Mouse (Mus musculus) olfactory bulb, adult 2 months (tissue): ENCODE measurements around the gene Lmtk3.

ENCODE experiments used
- CTCF ChIP-seq: fragments of 200-500 bp; IDR thresholded peaks from 2 replicates; pipeline ENCODE4 v1.5.1; 2012; ENCODE audit warnings: low read depth, mild to moderate bottlenecking, low read length, moderate library complexity; ENCODE audit not compliant: insufficient read depth
- POLR2A ChIP-seq: fragments of 200-500 bp; IDR thresholded peaks from 2 replicates; pipeline ENCODE4 v1.6.1; 2012; ENCODE audit warnings: mild to moderate bottlenecking, low read depth, low read length, moderate library complexity; ENCODE audit not compliant: insufficient read depth

DNA sequence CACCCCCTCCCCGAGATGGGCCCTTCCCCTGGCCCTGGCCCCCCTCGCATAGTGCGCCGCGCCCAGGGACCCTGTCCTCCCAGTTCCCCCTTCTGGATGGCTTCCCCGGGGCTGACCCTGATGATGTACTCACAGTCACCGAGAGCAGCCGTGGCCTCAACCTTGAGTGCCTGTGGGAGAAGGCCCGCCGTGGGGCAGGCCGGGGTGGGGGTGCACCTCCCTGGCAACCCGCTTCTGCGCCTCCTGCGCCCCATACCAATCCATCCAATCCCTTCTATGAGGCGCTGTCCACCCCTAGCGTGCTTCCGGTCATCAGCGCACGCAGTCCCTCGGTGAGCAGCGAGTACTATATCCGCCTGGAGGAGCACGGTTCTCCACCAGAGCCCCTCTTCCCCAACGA is 9.7 kb downstream of the Lmtk3 start:
- no peak for TF ChIP-seq CTCF
- TF ChIP-seq POLR2A, result no peak
